Mouse (Mus musculus) lung, postnatal 4 days (tissue): ENCODE results near the gene Mrfap1.
A peak's percentile ranks its signal among the peaks of the same experiment; 100 is the strongest.

Experiments
- DNase-seq, 2 experiments: peaks; one replicate each; pipeline ENCODE4 v3.0.0; 2021

Gene Mrfap1

GRCm38 (mm10) chr5:36778901-36779300, 17.7 kb downstream of the Mrfap1 start:
- DNase-seq, result no peak

GRCm38 (mm10) chr5:36777186-36777585, 19.4 kb downstream of the Mrfap1 start:
- no peak for DNase-seq

DNA sequence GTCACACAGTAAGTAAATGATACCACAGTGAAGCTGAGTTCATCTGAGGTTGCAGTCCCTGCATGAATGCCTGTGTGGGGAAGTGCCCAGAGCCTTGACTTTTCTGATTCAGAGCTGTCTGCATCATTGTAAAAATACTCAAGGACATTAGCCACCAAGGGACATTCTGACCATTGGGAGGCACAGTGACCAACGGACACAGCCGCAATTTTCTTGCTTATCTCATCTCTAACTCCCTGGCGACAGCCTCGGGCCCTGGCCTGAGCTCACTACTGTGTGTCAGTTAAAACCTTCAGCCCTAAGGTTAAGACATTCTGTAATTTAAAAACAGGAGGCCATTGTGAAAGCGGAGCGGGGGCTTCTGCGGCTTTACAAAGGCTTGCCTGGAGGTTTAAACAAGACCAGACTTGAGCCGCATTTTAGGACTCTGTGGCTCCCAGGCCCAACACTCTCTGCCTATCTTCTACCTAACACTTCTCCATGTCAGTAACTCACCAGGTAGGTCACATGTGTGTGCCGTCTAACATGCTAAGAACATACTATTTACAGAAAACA, 20.5 kb downstream of the Mrfap1 start:
- DNase-seq, result no peak

DNA sequence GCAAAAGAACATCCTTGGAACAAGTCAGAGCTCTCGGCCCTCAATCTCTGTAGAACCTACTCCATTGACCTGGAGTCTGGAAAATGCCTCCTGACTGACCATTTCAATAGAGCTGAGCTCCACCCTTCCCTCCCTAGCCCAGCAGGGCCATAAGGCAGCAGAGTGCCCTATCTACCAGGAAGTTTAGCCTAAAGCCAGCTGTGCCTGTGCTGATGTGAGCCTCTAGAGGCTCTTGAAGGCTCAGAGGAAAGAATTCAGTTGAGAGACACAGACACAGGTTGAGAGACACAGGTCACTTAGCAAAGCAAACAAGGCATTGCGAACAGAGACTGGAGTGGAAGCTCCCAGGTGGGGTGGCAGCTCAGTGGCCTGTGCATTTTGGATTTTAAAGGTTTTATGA, 21.3 kb downstream of the Mrfap1 start:
- DNase-seq, result no peak

- no peak for DNase-seq
Measured at GRCm38 (mm10) chr5:36772586-36772985, 24.0 kb downstream of the Mrfap1 start.

- DNase-seq, result no peak
Measured at GRCm38 (mm10) chr5:36769603-36770002, 27.0 kb downstream of the Mrfap1 start.

DNA sequence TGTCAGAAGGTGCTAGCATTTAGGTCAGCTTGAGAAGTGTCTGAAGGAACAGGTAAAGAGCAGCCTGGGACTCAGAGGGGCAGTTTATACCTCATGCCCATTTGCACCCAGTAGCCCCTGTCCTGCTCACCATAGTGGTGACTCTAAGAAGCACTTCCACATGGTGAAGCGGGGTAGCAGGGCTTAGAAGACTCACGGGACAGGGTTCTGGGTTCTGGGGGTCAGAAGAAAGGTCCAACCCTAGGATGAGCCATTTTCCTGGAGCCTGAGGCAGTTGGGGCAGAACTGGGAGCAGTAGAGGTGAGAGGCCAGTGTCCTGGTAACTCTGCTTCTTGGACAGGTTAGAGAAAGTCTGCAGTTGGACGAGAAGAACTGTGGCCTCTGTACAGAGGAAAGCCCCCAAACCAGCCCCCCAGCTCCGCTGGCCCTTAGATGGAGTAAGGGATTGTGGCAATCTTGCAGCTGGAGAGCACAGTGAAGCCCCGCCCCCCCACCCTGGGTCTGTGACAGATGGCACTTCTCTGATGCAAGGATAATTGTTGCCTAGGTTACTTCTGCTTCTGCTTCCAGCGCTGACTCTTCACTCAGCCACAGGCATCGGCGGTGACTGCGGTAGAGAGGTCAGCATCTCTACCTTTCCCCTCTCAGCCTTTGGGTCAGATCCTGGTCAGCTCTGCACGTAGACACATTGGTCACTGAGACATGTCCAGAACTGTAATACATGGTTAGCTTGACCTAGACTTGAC, 29.4 kb downstream of the Mrfap1 start:
- no peak for DNase-seq

DNA sequence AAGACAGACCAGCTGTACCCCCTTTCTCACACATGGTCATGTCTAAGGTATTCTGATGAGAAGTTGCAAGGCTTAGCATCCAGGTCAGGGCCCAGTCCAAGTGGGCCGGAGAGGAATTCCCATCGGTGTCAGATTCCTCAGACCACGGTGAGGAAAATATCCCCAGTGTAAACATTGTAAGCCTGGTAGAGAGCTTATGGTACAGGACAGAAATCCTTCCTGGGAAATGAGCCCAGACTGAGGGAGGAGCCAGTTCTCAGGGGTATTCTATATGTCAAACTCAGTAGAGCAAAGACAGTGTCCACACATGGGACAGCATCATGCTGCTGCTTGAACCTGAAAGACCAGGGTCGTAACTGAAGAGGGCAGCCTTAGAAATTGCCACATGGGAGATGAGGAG, 36.7 kb downstream of the Mrfap1 start:
- no peak for DNase-seq

DNA sequence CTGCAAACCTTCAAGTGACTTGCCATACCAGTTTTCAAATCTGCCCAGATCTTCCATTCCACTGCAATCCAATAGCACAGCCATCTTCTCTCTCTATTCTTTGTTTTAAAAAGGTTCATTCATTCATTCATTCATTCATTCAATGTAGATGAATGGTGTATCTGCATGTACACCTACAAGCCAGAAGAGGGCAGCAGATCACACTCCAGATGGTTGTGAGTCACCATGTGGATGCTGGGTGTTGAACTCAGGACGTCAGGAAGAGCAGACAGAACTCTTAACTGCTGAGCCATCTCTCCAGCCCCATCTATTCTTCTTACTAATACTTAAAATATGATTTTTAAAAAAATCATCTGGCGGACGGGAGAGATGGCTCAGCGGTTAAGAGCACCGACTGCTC, 39.5 kb downstream of the Mrfap1 start:
- no peak for DNase-seq

DNA sequence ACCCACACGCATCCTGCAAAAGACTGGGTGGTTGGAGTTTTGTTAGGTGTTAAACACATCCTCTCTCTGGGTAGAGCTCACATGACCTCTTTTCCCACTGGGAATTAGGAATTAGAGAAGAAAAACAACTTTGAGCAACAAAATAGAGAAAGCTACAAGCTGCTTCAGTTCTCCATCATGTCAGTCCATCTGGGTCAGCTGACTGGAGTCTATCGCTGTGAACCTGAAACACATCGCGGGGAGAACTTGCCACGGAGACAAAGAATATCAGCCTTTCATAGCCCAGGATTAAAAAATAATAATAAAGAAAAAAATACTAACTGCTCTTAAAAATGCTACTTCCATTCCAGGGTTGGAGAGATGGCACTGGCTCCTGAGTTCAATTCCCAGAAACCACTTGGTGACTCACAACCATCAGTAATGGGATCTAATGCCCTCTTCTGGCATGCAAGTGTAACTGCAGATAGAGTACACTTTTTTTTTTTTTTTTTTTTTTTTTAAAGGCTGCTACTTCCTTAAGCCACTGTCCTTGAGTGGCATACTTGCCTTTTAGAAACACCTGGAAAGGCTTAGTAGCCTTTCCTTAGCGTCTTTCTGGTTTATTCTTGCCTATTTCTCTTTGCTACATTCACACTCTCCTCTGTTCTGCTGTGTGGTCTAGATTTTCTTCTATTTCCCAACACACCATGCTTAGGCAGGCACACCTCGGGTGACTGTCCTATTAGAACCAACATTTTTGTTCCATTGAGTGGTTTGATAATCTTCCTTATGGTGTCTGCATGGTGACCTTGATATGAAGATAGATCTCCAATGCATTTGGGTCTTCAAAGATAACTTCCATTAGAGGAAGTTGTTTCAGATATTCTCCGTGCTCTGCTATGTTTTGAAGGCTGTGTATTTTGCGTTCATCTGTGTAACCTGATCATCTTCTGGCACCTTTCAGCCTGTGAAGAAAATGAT, 46.2 kb downstream of the Mrfap1 start:
- no peak for DNase-seq

- peak; percentile 92 for DNase-seq
Measured at GRCm38 (mm10) chr5:36748536-36749061, 48.0 kb downstream of the Mrfap1 start, which contains the start of gene Bloc1s4. TSS of gene Bloc1s4 (minus strand) at chr5:36748650.

DNA sequence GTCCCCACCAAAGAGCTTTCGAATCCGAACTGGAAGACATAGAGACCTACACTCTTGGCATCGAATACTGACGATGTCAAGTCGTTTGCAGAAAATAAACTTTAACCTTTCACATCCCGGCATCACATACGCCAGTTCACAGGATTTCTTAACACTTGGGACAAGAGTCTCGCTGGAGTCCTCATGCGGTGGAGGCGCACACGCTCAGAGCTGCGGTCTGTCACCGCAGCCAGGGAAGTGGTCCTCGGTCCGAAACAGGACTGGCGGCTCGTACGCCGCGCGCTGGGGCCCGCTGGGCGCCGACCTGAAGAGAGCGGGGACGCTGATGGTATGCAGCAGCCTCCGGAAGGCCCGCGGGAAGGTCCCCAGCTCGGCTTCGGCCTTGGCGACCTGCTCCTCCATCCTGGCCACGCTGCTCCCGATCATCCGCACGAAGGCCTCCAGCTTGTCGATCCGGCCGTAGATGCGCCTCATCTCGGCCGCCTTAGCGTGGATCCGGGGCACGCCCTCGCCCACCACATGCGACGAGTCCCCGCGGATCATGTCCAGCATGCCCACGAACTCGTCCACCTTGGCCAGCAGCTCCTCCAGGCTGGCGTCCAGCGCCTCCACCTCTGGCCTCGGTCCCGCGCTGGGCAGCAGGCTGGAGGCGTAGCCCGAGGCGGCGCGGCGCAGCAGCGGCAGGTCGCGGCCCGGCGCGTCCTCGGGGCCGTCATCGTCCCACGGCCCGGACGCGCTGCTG, 48.6 kb downstream of the Mrfap1 start:
- no peak for DNase-seq

GRCm38 (mm10) chr5:36747071-36747470, 49.5 kb downstream of the Mrfap1 start:
- DNase-seq, result no peak
